Mouse (Mus musculus) bone marrow macrophage, adult 2 months (primary cell): Measurements from ENCODE around the gene Tex11.

Source experiments
- CTCF ChIP-seq: IDR thresholded peaks from 2 replicates; pipeline ENCODE4 v1.5.1; 2012; ENCODE audit warnings: low read depth, mild to moderate bottlenecking, low read length, moderate library complexity
- POLR2A ChIP-seq: IDR thresholded peaks from 2 replicates; pipeline ENCODE4 v1.6.1; 2012; ENCODE audit warnings: mild to moderate bottlenecking, low read depth, low read length, borderline replicate concordance

DNA sequence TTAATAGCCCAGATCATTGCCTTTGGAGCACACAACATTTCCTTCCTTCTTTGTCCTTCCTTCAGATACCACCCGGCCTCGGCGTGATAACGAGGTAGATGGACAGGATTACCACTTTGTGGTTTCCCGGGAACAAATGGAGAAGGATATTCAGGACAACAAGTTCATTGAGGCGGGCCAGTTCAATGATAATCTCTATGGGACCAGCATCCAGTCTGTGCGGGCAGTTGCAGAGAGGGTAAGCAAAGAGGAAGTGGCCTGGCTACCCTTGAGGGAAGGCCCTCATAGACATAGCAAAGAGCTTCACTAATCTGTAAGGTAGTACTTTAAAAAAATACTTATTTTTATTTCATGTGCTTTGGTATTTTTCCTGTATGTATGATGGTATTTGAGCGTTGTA is 245.3 kb downstream of the Tex11 start:
- no peak for TF ChIP-seq CTCF
- TF ChIP-seq POLR2A, result no peak
